Mouse (Mus musculus) E14TG2a.4 (cell line): ENCODE data around the gene Ehbp1.

ENCODE experiments used
- CTCF ChIP-seq: conservative IDR thresholded peaks from 2 replicates; pipeline ENCODE4 v1.5.1; 2014; ENCODE audit warnings: low read length
- NANOG ChIP-seq: IDR thresholded peaks from 2 replicates; pipeline ENCODE4 v1.6.1; 2014; ENCODE audit warnings: borderline replicate concordance, low read length, mixed read lengths
- POU5F1 ChIP-seq: IDR thresholded peaks from 2 replicates; pipeline ENCODE4 v1.6.1; 2014; ENCODE audit warnings: low read length, borderline replicate concordance

DNA sequence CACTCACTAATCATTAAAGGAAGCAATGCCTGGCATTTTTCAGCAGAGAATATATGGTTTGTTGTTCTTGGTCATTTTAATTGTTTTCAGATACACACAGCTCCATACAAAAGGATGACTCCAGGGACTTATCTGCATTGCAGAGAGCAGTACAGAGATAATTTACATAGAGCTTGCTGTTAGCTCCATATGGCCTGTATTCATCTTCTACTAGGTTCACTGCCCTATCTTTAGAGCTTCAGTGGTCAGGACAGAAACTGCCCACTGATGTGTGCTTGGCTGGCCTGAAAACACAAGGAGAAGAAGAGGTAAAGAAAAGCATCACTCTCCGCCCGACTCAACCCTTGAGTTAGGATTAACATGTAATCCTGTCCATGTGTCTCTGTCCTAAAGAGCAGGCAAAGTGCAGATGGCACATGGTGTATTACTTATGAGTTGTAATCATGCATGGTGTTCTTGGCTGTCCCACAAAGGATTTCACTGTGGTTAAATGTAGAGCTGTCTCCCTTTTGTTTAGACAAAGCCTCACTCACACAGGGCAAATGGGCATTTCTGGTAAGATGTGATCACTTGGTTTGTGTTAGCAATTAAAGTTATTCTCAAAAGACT, 14.7 kb downstream of the Ehbp1 start:
- TF ChIP-seq CTCF (no peak), NANOG (no peak), POU5F1 (no peak)
